Mouse (Mus musculus) lung, postnatal 0 days (tissue): Measurements from ENCODE around the gene Zfp462. TPM values are rescaled to one million over a fixed set of nuclear protein-coding genes. Genes with fewer than 3 reads are reported as not detected.
"Not testable (repeated sequence)": the region's sequence is repeated elsewhere in the genome, so short reads cannot be mapped to it uniquely, and the experiment has no call there.

Experiments used
- ATAC-seq: fragments of 200-750 bp; cut with Nextera tagmentation; 2 replicates; pipeline ENCODE4 v1.8.0; 2017; ENCODE audit warnings: moderate library complexity
- DNase-seq: peaks from one replicate; pipeline ENCODE4 v3.0.0-alpha.2; 2016; ENCODE audit warnings: low spot score
- H3K27ac ChIP-seq: fragments of 300-500 bp; sonication (generic); 2 replicates; pipeline ENCODE4 v1.5.1; 2014; ENCODE audit warnings: antibody characterized with exemption, mild to moderate bottlenecking, low read length, mixed read lengths
- H3K27me3 ChIP-seq: fragments of 300-500 bp; sonication (generic); replicated peaks from 2 replicates; pipeline ENCODE4 v1.6.1; 2014; ENCODE audit warnings: low read length, mixed read lengths; ENCODE audit not compliant: insufficient read depth
- H3K36me3 ChIP-seq: fragments of 300-500 bp; sonication (generic); 2 replicates; pipeline ENCODE4 v1.6.1; 2014; ENCODE audit warnings: low read length, mixed read lengths; ENCODE audit not compliant: insufficient read depth
- H3K4me1 ChIP-seq: fragments of 300-500 bp; sonication (generic); 2 replicates; pipeline ENCODE4 v1.6.1; 2014; ENCODE audit warnings: antibody characterized with exemption, low read depth, low read length, mixed read lengths; ENCODE audit not compliant: insufficient read depth
- H3K4me2 ChIP-seq: fragments of 300-500 bp; sonication (generic); replicated peaks from 2 replicates; pipeline ENCODE4 v1.6.1; 2014; ENCODE audit warnings: low read depth, mild to moderate bottlenecking, low read length, moderate library complexity, mixed read lengths
- H3K4me3 ChIP-seq: fragments of 300-500 bp; sonication (generic); 2 replicates; pipeline ENCODE4 v1.5.1; 2014; ENCODE audit warnings: low read depth, low read length
- H3K9ac ChIP-seq: fragments of 300-500 bp; sonication (generic); replicated peaks from 2 replicates; pipeline ENCODE4 v1.6.1; 2014; ENCODE audit warnings: low read depth, mild to moderate bottlenecking
- H3K9me3 ChIP-seq: fragments of 300-500 bp; sonication (generic); 2 replicates; pipeline ENCODE4 v1.6.1; 2016; ENCODE audit warnings: low read length, mixed read lengths
- CTCF ChIP-seq: IDR thresholded peaks from 2 replicates; pipeline ENCODE4 v1.5.1; 2016; ENCODE audit warnings: antibody characterized with exemption, mild to moderate bottlenecking
- EP300 ChIP-seq: IDR thresholded peaks from 2 replicates; pipeline ENCODE4 v1.6.1; 2016; ENCODE audit warnings: antibody characterized with exemption, mild to moderate bottlenecking, control low read depth
- WGBS: fragments of 180-500 bp; shearing (Covaris S2); extraction: QIAGEN DNeasy Blood & Tissue Kit; methylation state at CpG from one replicate; pipeline ENCODE4 v1.1.7; 2014; 5-methylcytosine and 5-hydroxymethylcytosine counted together
- polyA plus RNA-seq: library from polyadenylated mRNA; unstranded; fragments of >200 nt; fragmentation: Nextera tagmentation; extraction: Ambion mirVana; gene quantifications from 2 replicates; pipeline ENCODE4 v1.2.1, GENCODE M21; 2015

Gene Zfp462
- polyA plus RNA-seq, 1 experiment from 2014 or later = 1.5 TPM

DNA sequence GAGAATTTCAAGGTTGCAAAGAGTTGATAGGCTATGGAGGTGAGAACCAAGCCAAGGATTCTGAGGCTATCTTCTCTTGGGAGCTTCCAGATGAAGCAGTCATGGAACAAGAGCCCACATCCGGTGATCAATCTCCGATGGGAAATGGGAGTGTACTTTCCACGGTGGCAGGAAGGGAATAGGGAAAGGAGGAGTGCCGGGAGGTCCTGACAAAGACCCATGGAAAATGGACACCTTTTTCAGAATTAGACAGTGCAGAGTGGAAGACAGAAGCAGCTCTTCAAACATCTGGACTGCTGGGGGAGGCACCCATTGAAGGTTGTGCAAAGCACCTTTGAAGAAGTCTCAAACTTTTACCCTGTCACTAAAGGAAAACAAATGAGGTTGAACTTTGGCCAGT, 41.8 kb downstream of the Zfp462 start:
- no peak for ATAC-seq
- TF ChIP-seq EP300 = no peak
- no peak for TF ChIP-seq CTCF
- DNase-seq = no peak
- no peak overlapping the region for H3K4me3 ChIP-seq
- no peak overlapping the region for H3K4me2 ChIP-seq
- no peaks in the 10 kb centered on the region for H3K4me1 ChIP-seq
- no peaks in the 10 kb centered on the region for H3K36me3 ChIP-seq
- no peaks in the 10 kb centered on the region for H3K27me3 ChIP-seq
- H3K27ac ChIP-seq = no peak overlapping the region
- no peak overlapping the region for H3K9ac ChIP-seq
- 86% methylated on average over 4 of the region's 4 CpGs for WGBS
- H3K9me3 ChIP-seq = no peaks in the 10 kb centered on the region

DNA sequence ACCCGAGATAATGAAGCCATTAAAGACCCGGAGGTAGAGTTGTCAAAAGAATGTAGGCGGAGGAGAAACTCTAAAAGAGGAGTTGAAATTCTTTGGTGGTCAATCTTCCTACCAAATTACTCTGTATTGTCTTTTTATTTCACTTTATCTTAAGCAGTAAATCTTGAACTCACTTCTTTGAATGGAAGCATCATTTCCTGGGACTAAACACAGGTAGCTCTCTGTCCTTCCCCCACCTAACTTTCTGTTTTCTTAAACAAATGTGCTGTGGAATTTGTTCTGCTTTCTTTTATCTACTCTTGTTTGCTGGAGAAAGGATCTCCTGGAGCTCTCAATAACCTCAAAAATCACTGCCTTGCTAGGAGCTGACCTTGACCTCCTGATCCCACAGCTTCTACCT, 42.4 kb downstream of the Zfp462 start:
- DNase-seq (no peak), ATAC-seq (no peak)
- H3K9me3 ChIP-seq = no peaks in the 10 kb centered on the region
- H3K4me2 ChIP-seq = no peak overlapping the region
- no peak overlapping the region for H3K9ac ChIP-seq
- H3K4me1 ChIP-seq = no peaks in the 10 kb centered on the region
- WGBS = 62% methylated on average over 3 of the region's 3 CpGs
- no peak for TF ChIP-seq CTCF
- TF ChIP-seq EP300 = no peak
- H3K27me3 ChIP-seq = no peaks in the 10 kb centered on the region
- H3K27ac ChIP-seq = no peak overlapping the region
- no peaks in the 10 kb centered on the region for H3K36me3 ChIP-seq
- no peak overlapping the region for H3K4me3 ChIP-seq

DNA sequence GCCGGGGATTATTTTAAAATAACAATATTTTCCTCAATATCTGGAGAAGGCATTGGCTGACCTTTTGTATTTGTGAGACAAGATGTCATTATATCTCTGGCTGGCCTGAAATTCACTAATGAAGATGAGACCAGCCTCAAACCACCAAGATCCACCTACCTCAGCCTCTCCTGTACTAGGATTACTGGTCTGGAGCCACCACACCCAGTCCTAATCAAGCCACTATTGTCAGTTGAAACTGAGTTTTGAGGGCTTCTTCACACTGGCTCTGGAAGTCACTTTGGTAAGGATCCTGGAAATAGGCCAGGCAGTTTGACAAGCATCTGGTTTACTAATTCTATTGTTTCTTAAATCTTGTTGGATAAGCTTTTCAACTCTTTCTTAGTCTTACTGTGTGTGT, 43.1 kb downstream of the Zfp462 start:
- no peak overlapping the region for H3K4me3 ChIP-seq
- no peak overlapping the region for H3K9ac ChIP-seq
- no peak overlapping the region for H3K4me2 ChIP-seq
- no peaks in the 10 kb centered on the region for H3K9me3 ChIP-seq
- no peaks in the 10 kb centered on the region for H3K27me3 ChIP-seq
- no peaks in the 10 kb centered on the region for H3K4me1 ChIP-seq
- no peak for DNase-seq
- whole genome bisulfite sequencing = 94% methylated on average over 1 of the region's 1 CpGs
- no peak for ATAC-seq
- H3K36me3 ChIP-seq = no peaks in the 10 kb centered on the region
- TF ChIP-seq EP300 (no peak), CTCF (no peak)
- no peak overlapping the region for H3K27ac ChIP-seq

DNA sequence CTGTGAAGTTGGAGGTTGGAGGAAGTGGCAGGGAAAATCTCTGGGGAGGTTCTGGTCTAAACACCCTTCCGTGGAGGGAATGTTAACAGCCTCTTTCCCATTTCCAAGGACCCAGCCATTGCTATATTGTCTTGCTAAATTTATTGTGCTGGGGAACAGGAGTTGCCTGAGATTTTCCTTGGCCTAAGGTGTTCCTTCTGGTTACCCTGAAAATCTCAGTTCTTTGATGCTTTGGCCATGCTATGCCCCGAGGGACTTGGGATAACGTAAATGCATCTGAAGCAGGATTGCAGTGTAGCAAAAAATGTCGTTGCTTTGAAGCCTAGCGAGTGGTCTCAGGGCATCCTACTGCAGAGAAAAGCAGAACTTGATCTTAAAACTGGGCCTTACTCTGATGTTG, 47.1 kb downstream of the Zfp462 start:
- Histone ChIP-seq H3K9ac (no peak overlapping the region), H3K4me3 (no peak overlapping the region), H3K27me3 (no peaks in the 10 kb centered on the region), H3K27ac (no peak overlapping the region), H3K36me3 (no peaks in the 10 kb centered on the region), H3K4me1 (no peaks in the 10 kb centered on the region), H3K9me3 (no peaks in the 10 kb centered on the region), H3K4me2 (no peak overlapping the region)
- DNase-seq (no peak), ATAC-seq (no peak)
- 83% methylated on average over 5 of the region's 5 CpGs for WGBS
- TF ChIP-seq CTCF (no peak), EP300 (no peak)

DNA sequence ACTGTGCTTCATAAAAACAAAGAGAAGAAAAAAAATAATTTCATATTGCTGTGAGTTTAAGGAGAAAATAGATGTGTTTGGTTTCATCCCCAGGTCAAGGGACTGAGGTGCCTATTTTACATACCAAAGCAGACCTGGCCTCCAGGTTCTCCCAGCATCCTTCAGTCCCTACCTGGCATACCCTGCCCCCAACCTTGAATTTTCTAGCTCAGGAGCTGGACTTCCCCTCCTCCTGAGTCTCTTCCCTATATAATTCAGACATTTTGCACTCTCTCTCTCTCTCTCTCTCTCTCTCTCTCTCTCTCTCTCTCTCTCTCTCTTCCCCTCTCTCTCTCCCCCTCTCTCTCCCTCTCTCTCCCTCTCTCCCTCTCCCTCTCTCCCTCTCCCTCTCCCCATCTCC, 48.2 kb downstream of the Zfp462 start:
- H3K4me1 ChIP-seq, H3K27ac ChIP-seq, ATAC-seq: not testable (repeated sequence)

DNA sequence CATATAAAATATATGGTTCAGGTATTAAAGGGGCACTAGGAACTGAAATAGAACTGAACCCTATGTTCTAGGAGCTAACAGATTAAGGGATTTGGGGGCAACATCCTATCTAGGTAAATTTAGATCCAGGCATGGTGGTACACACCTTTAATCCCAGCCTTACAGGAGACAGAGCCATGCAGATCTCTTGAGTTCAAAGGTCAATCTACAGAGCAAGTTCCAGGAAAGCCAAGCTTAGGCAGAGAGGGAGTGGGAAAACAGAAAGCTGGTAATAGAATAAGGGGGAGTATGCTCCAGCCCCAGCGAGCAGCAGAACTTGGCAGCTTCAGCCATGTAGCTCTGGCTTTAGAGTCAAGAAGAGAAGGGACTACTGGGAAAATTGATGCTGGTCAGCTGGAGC, 50.4 kb downstream of the Zfp462 start:
- TF ChIP-seq CTCF = no peak
- no peak overlapping the region for H3K27ac ChIP-seq
- no peaks in the 10 kb centered on the region for H3K36me3 ChIP-seq
- H3K9ac ChIP-seq = no peak overlapping the region
- WGBS = 87% methylated on average over 1 of the region's 1 CpGs
- no peaks in the 10 kb centered on the region for H3K27me3 ChIP-seq
- H3K9me3 ChIP-seq = no peaks in the 10 kb centered on the region
- no peaks in the 10 kb centered on the region for H3K4me1 ChIP-seq
- no peak overlapping the region for H3K4me3 ChIP-seq
- no peak overlapping the region for H3K4me2 ChIP-seq
- ATAC-seq (no peak), DNase-seq (no peak)

More for the DNA sequence above, 48.2 kb downstream of the Zfp462 start:
- not testable (repeated sequence) for H3K4me3 ChIP-seq, DNase-seq, H3K9ac ChIP-seq, H3K9me3 ChIP-seq, H3K27me3 ChIP-seq, H3K36me3 ChIP-seq, H3K4me2 ChIP-seq

DNA sequence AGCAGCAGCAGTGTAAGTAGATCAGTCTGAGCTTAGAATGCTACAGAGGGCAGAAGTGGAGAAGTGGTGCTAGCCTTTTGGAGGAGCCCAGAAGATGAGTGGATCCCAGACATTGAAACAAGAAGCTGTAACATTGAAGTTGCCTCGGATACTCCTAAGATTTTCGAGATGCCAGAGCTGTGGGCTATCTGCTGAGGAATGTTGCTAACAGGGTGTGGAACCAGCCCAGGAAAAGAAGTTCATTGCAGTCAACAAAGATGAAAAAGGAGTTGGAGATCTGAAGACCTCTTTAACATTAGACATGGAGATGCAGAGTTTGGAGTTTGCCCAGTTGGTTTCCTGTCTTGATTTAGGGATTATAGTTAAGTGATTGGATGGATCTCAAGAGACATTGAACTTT, 51.2 kb downstream of the Zfp462 start:
- Histone ChIP-seq H3K27ac (no peak overlapping the region), H3K4me3 (no peak overlapping the region), H3K9ac (no peak overlapping the region), H3K9me3 (no peaks in the 10 kb centered on the region), H3K4me2 (no peak overlapping the region), H3K27me3 (no peaks in the 10 kb centered on the region), H3K4me1 (0 out of 2 replicates have a peak, but pooled peaks cover 2% of the 10 kb centered on the region), H3K36me3 (no peaks in the 10 kb centered on the region)
- no peak for TF ChIP-seq EP300
- TF ChIP-seq CTCF = no peak
- WGBS = 69% methylated on average over 2 of the region's 2 CpGs
- ATAC-seq (no peak), DNase-seq (no peak)
